Mouse (Mus musculus) megakaryocyte progenitor cell, adult 5-6 weeks (primary cell): ENCODE data around the gene Ntrk2. TPM values are rescaled to one million over a fixed set of nuclear protein-coding genes. Genes with fewer than 3 reads are reported as not detected.
"Not testable (repeated sequence)": the region's sequence is repeated elsewhere in the genome, so short reads cannot be mapped to it uniquely, and the experiment has no call there.

Source experiments
- ATAC-seq: replicated peaks from 2 replicates; pipeline ENCODE4 v1.8.0; 2016; ENCODE audit warnings: mild to moderate bottlenecking, moderate TSS enrichment, inconsistent platforms; ENCODE audit not compliant: poor library complexity
- total RNA-seq, 2 experiments: library from RNA; stranded (forward) in 1 of 2; stranded (reverse) in 1 of 2; fragments of 157-497, 149-512 nt in 1 of 2; fragments of 200-1000 nt in 1 of 2; gene quantifications; 2 replicates each; pipeline versions ENCODE4 v1.2.3 to v1.2.4; 2015 to 2017

The Ntrk2 gene
- total RNA-seq, 2 experiments from 2014 or later = not detected

DNA sequence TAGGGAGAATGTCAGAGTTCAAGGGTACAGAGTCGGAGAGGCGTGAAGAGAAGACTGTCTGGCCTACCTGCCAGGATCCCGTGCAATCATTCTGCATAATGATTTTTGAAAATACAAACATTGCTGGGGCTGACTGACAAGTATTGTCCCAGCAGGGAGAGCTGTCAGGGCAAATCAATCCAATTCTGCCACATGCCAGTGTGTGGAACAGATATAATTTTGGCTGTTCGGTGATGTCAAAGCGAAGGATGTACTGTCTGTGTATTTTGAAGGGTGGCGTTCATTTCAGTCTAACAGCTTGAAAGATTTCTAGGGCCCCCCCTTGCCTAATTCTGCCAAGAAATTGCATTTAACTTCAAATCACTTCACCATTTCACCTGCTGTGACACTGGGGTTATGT, 224.2 kb downstream of the Ntrk2 start:
- ATAC-seq = no peak

DNA sequence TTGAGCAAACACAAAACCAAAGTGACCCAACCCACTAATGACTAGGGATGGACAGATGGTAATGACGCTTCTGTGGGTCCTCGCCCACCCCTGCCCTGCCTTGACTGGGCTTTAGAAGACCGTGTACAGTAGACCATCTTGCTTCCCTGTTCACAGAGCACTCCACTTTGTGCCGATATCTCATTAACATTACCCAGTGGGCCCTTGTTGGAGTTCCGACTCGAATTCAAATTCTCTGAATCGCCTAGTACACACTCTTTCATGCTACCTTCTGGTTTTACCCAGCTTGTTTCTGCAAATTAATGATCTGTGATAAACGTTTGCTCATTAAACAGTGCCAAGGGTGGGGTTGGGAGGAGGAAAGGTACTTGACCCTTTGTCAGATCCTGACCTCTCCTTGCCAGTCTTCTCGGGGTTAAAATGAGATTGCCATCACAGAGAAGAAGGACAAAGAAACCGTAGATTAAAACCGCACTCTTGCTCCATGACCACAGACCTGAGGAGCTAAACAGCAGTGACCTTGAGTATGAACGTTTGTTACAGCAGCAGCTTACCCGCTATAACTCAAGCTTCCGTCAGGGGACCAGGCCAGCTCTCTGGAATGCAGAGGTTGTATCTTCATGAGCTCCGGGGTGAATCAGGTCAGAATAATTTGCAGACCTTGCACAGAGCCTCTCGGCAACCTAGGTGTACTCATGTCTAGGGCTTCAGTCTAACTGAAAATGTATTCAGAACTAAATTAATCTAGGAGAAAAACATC, 234.0 kb downstream of the Ntrk2 start:
- no peak for ATAC-seq

DNA sequence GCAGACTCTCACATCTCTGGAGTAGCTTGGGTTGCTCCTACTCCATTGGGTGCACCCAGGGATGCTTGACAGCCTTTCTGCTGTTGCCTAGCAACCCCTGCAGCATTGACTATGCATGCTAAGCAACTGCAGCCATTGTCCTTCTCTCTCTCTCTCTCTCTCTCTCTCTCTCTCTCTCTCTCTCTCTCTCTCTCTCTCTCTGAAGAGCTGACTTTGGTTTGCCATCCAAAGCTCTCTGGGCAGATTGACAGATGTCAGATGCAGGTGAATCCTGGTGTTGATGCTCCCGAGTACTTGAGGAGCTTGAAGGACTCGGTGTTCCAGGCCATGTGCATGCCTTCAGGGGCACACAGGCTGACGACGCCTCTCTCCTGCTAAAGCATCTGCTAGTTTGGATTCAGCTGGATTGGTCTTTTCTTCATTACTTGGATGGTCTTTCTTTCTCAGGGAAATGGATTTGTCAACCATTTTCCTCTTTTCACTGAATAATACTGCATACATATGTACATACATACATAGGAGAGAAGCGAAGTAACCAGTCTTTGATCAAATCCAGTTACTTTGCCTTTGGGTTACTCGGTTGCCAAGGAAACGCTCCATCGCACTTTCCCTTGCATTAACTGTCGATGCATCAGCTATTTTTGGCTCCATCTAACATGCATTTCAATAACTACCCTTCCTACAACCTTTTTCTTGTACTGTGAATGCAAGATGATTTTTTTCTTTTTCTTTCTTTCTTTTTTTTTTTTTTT, 234.8 kb downstream of the Ntrk2 start:
- no peak for ATAC-seq

DNA sequence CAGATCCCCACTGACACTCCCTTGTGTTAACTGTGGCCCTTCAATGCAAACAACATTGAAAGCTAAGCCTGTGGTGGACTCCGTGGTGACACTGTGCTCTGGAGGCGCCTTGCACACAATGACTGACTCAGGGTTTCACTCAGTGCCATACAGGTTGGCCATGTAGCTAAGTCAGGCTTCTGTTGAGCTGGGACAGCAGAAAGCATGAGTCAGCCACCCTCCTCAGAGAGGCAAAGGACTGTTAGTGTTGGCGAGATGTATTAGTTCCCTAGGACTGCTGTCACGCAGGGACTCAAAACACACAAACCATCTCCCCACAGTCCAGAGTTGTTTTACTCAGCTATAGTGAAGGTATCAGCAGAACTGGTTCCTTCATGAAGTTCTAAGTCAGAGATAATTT, 245.8 kb downstream of the Ntrk2 start:
- no peak for ATAC-seq

DNA sequence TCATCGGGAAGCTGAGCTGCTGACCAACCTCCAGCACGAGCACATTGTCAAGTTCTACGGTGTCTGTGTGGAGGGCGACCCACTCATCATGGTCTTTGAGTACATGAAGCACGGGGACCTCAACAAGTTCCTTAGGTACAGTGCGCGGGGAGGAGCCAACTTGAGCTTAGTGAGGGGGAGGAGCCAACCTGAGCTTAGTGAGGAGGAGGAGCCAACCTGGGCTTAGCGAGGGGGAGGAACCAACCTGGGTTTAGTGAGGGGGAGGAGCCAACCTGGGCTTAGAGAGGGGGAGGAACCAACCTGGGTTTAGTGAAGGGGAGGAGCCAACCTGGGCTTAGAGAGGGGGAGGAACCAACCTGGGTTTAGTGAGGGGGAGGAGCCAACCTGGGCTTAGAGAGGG, 248.0 kb downstream of the Ntrk2 start:
- not testable (repeated sequence) for ATAC-seq

DNA sequence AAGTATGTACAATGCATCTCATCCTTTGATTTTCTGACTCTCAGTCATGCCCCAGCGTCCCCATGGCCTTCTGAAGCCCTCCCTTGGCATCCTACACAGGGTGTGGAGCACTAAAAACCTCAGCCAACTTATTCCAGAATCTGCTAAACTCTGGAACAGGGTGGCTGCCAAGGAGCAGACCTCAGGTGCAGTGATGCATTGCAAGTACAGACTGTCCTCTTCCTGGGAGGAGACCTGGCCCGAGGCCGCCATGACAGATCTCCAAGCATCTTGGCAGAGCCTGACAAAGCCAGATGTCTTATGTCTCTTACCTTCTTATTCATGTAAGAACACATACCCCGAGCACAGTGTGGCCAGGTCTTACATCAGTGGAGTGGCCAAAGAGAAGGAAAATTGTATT, 250.5 kb downstream of the Ntrk2 start:
- no peak for ATAC-seq

DNA sequence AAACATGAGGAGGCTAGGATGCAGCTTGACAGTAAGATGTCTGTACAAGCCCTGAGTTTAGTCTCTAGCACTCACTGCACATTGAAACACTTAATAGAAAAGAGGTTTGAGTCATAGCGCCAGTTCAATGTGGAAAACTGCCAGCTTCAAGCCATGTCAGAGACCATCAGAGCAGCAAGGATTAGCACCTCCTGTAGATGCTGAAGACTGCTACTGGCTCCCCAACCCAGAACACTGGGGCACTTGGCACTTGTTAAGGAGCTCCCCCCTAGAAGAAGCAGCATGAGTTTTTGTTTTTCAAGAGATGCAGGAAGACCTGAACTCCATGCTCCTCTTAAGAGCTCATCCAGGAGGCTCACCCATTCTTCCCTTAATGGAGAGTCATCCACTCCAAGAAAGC, 251.5 kb downstream of the Ntrk2 start:
- ATAC-seq = no peak

DNA sequence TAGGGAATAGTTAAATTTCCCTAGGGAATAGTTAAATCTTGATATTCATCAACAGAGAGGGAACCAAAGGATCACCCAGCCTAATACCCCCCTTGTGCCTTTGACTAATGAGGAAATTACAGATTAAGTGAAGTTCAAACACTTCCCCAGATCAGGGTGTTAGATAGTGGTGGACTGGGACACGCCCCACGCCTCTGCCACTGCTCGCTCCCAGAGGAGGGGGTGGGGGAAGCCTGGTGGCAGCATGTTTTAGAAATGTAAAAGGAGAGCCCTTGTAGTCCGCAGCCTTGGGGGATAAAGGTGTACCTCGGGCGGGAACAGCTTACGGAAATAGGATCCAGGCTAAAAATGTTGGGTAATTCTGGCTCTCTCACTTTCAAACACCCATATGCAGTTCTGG, 252.7 kb downstream of the Ntrk2 start:
- no peak for ATAC-seq

DNA sequence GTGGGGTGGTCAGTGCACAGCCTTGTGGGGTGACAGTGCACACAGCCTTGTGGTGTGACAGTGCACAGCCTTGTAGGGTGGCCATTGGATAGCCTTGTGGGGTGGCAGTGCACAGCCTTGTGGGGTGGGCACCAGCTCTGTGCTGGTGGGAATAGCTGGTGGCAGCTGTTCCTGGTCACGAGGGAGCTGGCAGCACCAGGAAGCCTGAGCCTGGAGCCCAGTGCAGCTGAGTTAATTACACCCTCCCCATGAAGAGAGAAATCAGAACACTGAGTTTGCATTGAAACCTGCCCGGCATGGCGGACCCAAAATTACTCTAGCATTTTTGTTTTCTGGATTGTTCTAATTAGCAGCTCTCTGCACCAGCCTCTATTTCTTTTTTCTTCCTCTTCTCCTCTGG, 259.3 kb downstream of the Ntrk2 start:
- no peak for ATAC-seq

DNA sequence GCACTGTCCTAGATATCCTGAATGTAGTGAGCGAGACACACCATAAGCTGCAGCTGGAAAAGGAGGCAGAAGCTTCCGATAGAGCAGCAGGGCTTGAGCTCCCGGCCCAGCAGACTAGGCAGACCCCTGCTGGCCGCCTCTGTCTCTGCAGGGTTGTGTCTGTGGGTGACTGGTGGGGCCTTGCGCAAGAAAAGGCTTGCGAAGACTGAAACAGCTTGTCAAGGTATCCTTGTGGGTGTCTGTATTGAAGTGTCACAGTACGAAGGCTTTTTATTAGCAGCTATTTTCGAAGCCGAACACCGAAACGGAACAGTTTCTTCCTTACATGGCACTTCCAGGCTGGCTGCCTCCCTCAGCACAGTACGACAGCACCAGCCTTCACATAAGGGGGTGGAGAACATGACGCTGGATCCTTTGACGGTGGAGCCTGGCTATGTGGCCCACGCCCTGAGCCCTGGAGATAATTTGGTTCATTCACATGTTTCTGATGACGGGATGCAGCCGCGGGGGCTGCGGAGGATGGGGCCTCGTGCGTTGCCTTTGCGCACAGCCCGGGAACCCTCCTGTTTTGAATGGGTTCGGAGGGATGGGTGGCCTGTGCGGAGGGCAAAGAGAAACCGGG, 267.4 kb downstream of the Ntrk2 start:
- ATAC-seq = peak; percentile 95

DNA sequence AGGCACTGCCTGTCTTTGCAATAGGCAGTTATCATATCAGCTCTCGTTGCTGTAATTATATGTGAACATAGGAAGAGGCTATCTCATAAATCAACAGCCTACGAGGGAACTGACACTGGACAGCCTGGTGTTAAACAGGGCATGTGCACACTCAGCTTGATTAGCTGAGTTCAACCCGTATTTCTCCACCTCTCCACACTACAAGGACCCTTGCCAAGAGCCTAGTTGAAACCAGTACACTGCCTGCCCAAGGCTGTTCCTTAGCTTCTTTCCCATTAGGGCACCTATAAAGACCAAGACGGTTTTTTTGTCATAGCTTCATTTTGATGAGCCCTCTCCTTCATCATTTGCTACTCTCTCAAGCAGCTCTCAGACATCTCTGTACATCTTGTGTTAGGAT, 270.1 kb downstream of the Ntrk2 start:
- no peak for ATAC-seq

DNA sequence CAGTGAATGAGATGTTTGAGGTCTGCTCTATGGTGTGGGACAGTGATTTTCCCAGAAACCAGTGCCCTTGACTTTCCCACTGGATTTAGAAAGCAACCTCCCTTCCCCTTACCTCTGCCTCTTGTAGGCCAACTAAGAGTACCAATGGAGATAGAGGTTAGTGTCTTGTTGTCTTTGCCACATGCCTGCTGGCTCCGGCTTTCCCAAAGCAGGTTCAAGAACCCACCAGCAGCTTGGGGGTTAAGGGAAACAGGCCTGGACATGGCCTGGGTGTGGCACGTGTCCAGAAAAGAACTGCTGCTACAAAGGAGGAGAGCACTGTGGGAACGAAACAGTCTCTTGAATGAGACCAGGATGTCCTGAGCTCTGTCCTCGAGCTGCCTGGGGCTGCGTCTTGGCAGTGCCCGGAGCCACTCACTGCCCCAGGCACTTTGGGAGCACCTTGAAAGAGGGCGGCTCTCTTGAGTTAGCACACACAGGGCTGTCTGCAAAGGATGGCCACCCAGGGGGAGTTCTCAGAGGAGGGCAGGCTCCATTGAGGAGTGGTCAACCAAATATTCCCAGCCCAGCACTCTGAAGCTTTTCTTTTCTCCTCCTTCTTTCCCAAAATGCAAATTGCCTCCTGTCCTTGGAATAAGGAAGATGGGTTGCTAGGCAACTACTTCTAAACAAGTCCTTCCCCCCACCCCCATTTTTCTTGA, 273.5 kb downstream of the Ntrk2 start:
- no peak for ATAC-seq

DNA sequence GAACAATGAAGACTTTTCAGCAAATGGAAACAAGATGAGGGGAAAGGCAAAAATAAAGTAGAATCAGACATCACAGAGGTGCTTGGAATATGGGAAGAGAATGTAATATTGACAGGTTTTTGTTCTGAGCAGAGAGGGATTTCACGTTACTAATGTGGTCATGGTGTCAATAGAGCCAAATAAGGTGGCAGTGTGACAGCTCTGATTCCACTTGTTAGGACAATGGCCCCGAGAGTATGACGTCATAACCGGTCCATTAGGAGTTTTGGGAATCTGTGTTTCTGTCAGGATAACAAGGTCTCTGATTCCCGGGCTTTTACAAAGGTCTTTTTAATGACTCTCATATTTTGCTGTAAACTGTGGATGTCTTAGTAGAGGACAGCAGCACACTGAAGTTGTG, 274.1 kb downstream of the Ntrk2 start:
- ATAC-seq = no peak

DNA sequence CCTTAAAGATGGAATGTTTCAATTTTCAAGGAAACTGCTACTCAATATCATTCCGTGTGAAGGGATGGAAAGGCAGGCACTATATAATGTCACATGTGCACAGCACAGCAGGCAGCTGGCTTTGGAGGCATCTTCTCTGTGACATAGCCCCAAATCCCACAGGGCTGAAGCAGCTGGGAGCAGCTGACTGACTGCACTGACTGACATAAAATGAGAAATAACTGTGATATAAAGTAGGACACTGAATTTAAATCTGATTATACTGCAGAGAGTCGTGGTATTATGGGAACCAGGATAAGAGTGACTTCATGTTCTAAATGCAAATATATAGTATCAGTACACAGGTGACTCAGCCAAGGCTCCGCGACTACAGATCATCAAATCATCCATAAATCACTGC, 282.6 kb downstream of the Ntrk2 start:
- ATAC-seq = no peak

DNA sequence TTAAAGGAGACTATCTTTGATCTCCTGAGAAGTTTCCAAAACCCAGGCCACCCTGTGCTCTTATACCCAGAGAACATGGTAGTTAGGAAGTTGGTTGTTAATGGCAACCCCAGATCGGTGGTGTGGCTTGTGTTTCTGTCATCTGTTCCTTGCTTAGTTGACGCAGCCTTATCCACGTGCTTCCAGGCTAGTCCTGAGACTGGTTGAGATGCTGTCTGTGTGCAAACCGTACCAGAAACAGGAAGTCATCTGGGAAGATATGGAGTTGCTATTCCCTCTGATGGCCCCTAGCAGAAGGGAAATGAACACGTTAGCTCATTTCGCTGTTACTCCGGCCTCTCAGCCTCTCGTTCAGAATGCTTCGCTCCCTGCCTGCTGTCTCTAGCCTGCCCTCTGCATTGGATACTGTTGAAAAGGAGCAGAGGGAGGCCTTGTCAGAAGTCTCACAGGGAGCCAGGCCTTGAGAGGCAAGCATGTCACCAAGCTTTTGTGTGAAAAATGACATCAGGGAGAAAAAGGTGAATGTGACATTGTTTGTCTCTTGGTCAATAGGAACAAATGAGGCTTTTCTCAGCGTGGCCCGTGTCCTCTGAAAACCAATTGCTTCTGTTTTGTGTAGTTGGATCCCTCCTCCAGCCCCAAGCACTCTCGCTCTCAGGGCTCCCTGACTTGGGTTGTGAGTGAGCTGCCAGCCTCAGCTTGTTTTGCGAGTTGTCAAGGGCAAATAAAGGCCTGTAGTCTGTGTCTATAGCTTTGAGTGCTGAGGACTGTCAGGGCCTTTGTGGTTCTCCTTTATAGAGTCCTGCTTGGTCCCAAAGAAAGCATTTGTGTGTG, 285.0 kb downstream of the Ntrk2 start:
- ATAC-seq = no peak

DNA sequence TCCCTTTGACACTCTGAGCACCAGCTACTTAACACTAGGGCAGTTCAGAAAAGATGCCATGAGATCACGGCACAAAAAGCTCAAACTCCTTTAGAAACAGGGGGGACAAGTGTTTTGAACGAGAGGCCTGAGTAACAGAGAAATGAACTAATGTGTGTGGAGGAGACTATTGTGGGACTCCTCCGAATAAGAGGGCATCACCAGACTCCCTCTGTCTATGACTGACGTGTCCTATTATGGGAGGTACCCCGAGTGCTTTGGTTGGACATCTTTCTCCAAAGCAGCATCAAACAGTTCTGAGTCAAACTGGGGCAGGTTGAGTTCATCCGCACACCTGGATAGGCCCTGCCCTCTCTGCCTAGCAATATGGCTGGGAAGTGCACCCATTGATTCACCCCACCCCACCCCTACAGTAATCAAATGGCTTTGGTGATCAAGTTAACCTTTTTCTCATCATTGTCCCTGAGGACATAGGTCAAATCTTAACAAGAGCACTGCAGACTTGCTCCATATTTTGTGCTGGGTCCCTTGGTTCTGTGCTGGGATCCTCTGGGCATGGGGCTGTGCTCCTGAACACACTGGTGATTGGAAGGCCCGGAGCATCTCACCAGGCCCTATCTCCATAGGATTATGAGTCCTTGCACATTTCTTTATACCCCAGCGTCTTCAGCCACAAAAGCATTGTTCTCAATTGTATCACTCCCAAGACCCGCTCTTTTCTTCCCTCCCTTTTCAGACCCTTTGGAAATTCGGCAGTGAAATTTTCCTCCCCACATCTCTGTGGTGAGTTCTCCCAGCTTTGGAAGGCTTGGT, 285.9 kb downstream of the Ntrk2 start:
- no peak for ATAC-seq

DNA sequence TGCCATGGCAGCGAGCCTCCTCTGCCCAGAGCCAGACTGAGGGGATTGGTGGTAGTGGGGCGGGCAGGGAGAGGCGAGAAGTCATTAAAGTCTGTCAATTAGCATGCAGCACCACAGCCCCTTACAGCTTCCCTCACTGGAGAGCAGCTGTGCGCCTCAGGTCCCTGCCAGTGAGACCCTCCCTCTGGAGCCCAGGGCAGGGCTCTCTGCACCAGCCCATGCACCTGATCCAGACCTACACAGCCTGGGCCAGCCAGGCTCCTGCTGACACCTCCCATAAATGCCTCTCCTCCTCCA, 286.4 kb downstream of the Ntrk2 start:
- no peak for ATAC-seq

DNA sequence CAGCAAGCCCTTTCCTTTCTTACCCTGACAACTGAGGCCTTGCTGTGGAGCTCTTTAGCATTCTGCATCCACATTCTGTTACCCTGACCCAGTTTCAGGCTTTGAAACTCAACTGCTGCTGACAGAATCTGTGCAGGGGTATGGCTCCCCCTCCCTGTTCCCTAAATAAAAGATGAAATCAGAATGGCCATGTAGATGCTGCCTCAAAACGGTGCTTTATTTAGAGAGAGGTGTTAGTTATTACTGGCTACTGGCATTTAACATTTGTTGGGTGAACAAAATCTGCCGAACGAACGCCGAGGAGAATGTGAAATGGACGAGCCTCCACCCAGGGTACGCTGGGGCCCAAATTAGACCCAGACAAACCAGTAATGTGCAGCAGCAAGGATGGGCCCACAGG, 288.4 kb downstream of the Ntrk2 start:
- ATAC-seq = no peak

DNA sequence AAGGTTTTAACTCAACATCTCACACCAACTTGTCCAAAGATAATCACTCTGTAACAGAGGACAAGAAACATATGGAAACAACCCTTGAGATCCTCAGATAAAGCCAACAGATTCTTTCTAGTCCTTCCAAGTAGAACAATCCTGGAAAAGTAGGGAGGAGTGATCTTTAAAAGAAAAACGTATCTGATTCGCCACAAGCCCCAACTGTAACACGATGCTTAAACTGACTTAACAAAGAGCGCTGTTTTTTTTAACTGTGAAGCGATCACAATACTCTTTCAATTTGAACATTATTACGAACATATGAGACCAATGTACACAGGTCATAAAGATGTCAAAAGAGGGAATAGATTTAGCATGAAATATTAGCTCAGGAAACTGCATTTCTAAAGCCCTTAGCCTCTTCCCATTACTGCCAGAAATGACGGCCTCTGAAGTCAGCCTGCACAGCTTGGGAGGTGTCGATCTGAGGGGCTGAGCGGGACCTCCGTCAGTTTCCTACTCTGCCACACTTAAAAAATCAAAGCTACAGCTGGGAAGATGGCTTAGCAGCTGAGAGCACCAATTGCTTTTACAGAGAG, 289.5 kb downstream of the Ntrk2 start:
- no peak for ATAC-seq

DNA sequence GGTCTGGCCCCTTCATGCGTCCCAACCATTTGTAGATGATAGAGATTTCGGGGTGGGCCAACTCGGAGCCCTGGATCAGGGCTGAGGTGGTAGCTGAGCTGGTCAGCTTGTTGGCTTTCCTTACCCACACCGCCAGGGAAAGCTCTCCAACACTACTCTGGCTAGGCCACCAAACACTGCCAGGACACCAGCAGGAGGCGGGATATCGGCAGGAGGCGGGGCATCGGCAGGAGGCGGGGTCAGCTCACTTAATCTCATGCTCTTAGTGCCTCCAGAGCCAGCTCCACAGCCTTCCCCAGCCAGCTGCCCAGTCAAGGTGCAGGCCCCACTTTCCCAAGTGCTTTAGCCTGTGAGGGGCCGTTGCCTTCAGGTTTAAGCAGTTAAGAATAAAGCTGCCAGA, 293.7 kb downstream of the Ntrk2 start:
- no peak for ATAC-seq
